Mouse (Mus musculus) layer of hippocampus, adult 2 months (tissue): ENCODE measurements around the gene Fdps. TPM values are rescaled to one million over a fixed set of nuclear protein-coding genes. Genes with fewer than 3 reads are reported as not detected.

Experiments
- DNase-seq, 2 experiments: peaks; one replicate each; pipeline ENCODE4 v3.0.0; 2022; ENCODE audit warnings: low spot score in 2 of 2
- H3K27ac ChIP-seq: fragments of 200-600 bp; 2 replicates; pipeline ENCODE4 v1.8.1; 2022
- H3K4me3 ChIP-seq: fragments of 200-600 bp; 2 replicates; pipeline ENCODE4 v1.8.1; 2022; ENCODE audit warnings: mild to moderate bottlenecking
- CTCF ChIP-seq: fragments of 200-600 bp; conservative IDR thresholded peaks from 2 replicates; pipeline ENCODE4 v1.8.1; 2022; ENCODE audit warnings: antibody characterized with exemption, mild to moderate bottlenecking, moderate library complexity
- total RNA-seq, 2 experiments: library from RNA; stranded (reverse); gene quantifications; 2 replicates each; pipeline ENCODE4 v1.2.3; 2021

Fdps gene
- total RNA-seq, 2 experiments from 2014 or later, result 72.5 to 78.4 TPM

DNA sequence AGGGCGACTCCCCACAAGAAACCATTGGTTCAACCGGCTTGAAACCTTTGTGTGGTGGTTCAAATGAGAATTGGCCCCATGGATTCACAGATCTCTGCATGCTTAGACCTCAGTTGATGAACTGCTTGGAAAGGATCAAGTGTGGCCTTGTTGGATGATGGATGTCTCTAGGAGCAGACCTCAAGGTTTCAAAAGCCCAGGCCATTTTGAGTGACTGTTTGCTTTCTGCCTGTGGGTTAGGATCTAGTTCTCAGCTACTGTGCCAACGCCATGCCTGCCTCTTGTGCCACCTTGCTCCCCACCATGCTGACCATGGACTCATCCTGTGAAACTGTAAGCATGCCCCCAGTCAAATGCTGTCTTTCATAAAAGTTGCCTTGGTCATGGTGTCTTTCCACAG lies 24.2 kb upstream of the Fdps start:
- no peak for TF ChIP-seq CTCF
- no peak overlapping the region for H3K27ac ChIP-seq
- no peak for DNase-seq
- no peak overlapping the region for H3K4me3 ChIP-seq

DNA sequence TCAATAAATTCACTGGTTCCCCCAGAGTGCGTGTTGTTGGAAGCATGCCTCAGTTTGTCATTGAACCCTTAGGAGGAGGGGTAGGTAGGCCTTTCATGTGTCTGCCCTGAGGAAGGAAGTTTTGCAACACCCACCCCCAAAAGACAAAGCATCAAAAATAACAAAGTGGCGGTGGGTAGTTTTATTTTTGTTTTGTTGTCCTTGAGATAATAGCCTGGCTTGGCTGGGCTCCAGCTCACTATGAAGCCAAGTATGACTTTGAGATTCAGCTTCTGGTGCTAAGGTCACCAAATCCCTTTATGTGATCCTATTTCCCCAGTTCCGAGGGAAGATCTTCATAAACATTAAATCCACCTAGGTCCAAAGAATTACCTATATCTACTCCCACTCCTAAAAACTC lies 22.5 kb upstream of the Fdps start:
- Histone ChIP-seq H3K27ac (no peak overlapping the region), H3K4me3 (no peak overlapping the region)
- DNase-seq, result no peak
- no peak for TF ChIP-seq CTCF

DNA sequence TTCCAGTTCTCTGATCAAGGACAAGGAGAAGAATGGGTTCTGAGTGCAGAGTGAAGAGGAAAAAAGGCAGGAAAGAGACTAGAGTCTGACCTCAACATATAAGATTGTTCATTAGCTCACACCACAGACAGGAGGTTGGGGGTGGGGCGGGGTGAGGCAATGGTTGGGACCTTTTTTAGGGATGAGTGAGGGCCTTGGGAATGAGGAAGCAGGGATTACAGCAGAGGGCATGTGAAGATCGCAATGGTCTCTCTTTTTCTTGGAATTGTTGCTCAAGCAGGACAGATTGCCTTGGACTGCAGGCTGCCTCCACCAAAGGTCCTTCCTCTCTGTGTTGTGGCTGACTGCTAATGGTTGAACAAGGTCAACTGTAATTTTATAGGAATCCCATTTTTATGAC lies 21.6 kb upstream of the Fdps start:
- DNase-seq, result no peak
- no peak overlapping the region for H3K4me3 ChIP-seq
- H3K27ac ChIP-seq, result no peak overlapping the region
- no peak for TF ChIP-seq CTCF

- TF ChIP-seq CTCF, result peak; percentile 74
- Histone ChIP-seq H3K4me3 (no peak overlapping the region), H3K27ac (no peak overlapping the region)
- no peak for DNase-seq
Measured at GRCm38 (mm10) chr3:89115522-89115921, 13.8 kb upstream of the Fdps start.

DNA sequence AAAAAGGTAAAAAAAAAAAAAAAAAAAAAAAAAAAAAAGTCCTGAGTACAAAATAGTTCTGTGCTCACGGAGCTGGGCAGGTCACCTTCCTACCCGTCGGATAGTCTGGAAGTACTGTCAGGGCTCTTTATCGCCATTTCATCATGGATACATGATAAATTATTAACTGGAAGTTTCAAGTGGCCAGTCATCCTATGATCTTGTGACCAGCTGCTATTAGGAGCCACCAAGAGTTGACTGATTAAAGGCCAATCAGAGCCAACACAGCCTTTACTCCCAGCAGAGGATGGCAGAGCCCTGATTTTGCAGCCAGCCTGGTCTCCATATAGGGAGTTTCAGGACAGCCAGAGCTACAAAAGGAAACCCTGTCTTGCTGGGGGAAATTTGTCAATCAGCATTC lies 11.3 kb upstream of the Fdps start:
- Histone ChIP-seq H3K27ac (no peak overlapping the region), H3K4me3 (no peak overlapping the region)
- no peak for TF ChIP-seq CTCF
- no peak for DNase-seq

DNA sequence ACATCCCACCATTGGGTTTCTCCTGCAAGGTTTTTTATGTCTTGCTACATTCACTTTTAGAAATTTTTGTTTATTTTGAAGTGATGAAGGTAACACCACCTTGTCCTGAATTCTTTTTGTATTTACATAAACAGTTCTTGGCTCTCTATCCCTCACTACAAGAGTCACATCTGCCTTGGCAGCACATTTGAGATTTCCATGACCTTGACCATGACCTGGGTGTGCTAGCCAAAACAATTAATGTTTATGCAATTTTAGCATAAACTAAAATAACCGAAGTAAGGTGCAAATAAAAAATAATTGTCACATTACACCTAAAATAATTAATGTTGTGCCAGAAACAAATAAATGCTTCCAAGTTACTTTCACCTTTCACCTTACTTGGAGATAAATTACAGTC lies 6.4 kb upstream of the Fdps start:
- no peak overlapping the region for H3K27ac ChIP-seq
- H3K4me3 ChIP-seq, result no peak overlapping the region
- no peak for DNase-seq
- no peak for TF ChIP-seq CTCF

DNA sequence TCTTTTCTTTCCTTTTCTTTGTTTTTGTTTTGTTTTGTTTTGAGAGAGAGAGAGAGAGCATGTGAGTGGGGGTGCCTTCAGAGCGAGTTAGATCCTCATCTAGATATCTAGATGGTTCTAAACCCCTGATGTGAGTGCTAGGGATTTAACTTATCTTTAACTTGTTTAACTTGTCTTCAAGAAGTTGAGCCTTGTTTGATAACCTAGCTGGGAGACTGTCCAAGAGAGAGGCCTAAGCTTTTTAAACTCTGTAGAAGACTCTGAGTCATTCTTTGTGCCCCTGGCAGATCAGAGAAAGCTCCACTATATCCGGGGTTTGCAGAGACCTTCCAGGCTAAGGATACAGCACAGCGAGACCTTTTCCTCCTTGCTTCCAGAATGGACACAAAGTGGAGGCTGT lies 5.8 kb upstream of the Fdps start:
- no peak overlapping the region for H3K27ac ChIP-seq
- TF ChIP-seq CTCF, result no peak

DNA sequence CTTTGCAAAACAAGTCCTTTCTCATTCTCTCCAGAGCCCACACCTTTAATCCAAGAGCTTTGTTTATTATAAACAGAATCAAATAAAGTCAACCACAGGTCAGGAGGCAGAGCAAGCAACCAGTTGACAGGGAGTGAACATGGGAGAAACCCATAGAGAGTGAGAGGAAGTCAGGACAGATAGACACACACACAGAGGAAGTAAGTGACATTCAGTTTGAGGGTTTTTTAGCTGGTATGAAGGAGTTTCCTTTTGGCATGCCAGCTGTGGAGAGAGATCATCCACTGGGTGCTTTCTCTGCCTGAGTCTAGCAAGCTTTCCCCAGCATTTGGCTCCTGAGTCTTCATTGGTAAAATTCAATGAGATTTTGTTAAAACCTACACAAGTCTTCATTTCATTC lies 5.1 kb upstream of the Fdps start:
- H3K27ac ChIP-seq, result no peak overlapping the region
- DNase-seq, result no peak
- no peak for TF ChIP-seq CTCF
- H3K4me3 ChIP-seq, result no peak overlapping the region

More for the DNA sequence above, 5.8 kb upstream of the Fdps start:
- DNase-seq, result no peak
- H3K4me3 ChIP-seq, result no peak overlapping the region

DNA sequence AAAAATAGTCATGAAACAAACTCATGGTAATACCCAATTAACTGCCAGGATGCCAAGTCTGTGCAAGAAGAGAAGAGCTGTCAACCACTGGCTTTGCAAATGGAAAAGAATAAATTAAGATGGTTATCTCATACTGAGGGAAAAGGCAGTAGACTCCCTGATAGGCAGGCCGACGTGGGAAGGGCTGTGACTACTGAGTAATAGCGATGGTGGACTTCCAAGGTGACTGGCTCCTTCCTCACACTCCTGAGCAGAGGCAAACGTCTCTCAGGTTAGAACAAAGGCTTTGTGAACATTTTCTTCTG lies 1.5 kb upstream of the Fdps start:
- no peak for TF ChIP-seq CTCF
- no peak for DNase-seq
- no peak overlapping the region for H3K27ac ChIP-seq
- no peak overlapping the region for H3K4me3 ChIP-seq

DNA sequence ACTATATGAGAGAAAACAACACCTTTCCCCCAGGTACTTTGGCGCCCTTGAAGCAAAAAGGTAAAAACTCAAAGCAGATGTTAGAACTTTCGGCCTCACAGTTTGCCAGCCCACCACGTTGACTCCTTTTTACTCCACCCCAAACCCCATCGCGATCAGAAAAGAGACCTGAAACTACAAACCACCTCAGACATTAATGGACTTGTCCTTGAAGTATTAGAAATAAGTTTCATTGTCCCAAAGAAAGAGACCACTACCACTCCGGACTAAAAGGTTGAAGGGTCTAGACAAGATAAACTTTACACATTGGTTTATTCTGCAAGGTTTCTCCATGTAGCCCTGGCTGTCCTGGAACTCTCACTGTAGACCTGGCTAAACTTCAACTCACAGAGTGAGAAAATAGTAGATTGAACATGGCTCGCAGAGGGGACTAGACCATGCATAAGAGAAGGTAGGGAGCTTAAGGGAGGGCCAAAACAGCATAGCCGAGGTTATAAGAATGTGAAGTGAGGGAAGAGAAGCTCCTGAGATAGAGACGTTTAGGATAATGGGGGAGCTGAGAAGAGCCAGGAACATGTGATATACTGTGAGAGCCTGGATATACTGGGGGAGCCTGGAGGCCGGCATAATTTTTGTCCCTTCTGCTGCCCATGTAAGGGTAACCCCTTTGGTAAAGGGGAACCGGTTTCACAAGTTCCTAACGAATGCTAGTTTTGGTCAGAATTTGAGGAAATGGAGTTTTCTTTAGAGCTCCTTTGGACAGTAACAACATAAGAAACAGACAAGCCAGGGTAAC lies 934 bp upstream of the Fdps start:
- H3K27ac ChIP-seq, result peak overlapping the region; percentile 70; the same call in 1 of the 2 replicates
- TF ChIP-seq CTCF, result no peak
- peak overlapping the region; percentile 76 for H3K4me3 ChIP-seq
- DNase-seq, result no peak

DNA sequence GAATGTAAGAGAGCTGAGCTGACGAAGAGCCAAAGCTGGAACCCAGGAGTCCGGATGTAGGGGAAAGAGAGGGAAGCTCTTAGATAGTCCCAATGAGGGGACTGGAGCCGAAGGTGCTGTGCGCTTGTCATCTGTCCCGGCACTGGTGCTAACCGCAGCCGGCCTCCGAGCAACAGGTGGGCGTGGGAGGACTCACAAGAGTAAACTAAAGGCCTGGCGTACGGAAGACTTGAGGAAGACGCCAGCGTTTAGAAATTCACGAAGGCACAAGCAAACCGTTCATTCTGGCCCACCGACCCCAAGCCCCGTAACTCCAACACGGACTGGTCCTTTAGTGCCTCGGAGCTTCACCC lies 324 bp downstream of the Fdps start:
- Histone ChIP-seq H3K27ac (peak overlapping the region; percentile 85), H3K4me3 (peak overlapping the region; percentile 76)
- DNase-seq, result no peak
- no peak for TF ChIP-seq CTCF

DNA sequence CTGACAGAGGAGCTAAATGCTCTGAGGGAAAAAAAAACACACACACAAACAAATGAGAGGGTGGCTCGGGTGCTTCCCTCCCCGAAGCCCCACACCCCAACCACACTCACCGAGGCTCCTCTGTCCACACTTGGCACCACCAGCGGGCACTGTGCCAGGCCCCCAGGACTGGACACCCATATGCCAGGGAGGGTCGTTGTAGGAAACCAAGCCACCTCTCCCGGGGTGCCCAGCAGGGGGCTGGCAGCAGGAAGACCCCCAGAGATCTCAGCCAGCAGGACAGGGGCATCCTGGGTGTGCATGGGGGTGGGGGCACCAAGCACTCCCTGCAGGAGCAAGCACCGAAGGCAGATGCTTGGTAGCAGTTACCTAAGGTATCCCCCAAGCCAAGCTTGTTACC lies 948 bp downstream of the Fdps start, which contains the start of gene Gm43738:
TSS of gene Gm43738 (minus strand) at position 289 of the 400 bp plus-strand sequence.
- TF ChIP-seq CTCF, result no peak
- H3K4me3 ChIP-seq, result peak within 1 kb of the TSS; percentile 76
- no peak for DNase-seq
- H3K27ac ChIP-seq, result peak within 1 kb of the TSS; percentile 85

DNA sequence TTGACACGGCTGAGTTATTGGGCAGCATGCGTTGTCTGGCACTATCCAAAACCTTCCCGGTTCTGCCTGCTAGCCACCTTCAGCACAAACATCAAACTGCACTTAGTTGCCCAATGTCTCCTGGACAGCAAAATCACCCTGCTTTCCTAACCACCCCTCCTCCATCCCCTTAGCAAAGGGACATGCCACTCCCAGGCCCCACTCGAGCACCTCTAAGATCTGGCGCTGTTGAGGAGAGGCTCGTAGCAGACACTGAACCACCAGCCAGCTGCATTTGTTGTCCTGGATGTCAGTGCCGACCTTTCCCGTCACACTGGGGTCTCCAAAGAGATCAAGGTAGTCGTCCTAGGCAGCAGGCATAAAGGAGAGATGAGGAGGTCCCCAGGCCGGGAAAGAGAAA lies 7.7 kb downstream of the Fdps start:
- TF ChIP-seq CTCF, result no peak
- H3K27ac ChIP-seq, result no peak overlapping the region

GRCm38 (mm10) chr3:89093175-89093574 lies 8.6 kb downstream of the Fdps start, which contains the start of gene Rusc1:
TSS of gene Rusc1 (minus strand) at chr3:89093311.
- peak; percentile 95 for DNase-seq

More for the DNA sequence above, 7.7 kb downstream of the Fdps start:
- H3K4me3 ChIP-seq, result no peak overlapping the region
- DNase-seq, result no peak

More at GRCm38 (mm10) chr3:89093175-89093574, 8.6 kb downstream of the Fdps start, which contains the start of gene Rusc1:
- Histone ChIP-seq H3K27ac (peak within 1 kb of the TSS; percentile 88), H3K4me3 (peak within 1 kb of the TSS; percentile 86)
- no peak for TF ChIP-seq CTCF
